Mouse (Mus musculus): ENCODE data around the gene Tbc1d15. TPM values are rescaled to one million over a fixed set of nuclear protein-coding genes. Genes with fewer than 3 reads are reported as not detected.
A peak's percentile ranks its signal among the peaks of the same experiment; 100 is the strongest.
"Not testable (repeated sequence)": the region's sequence is repeated elsewhere in the genome, so short reads cannot be mapped to it uniquely, and the experiment has no call there.

The Tbc1d15 gene
- polyA plus RNA-seq, 1 experiment from 2014 or later = 31.5 TPM

GRCm38 (mm10) chr10:115184697-115185096 lies 66.6 kb downstream of the Tbc1d15 start, which contains the start of gene Tph2:
Gene Tph2 (minus strand): TSS chr10:115185022.
- Histone ChIP-seq H3K9me3 (replicated peaks; ENCODE audit: control insufficient read depth, low read length, poor library complexity, severe bottlenecking) (no peaks in the 10 kb centered on the region), H3K27ac (ENCODE audit: low read length) (no peak within 1 kb of the TSS), H3K27me3 (ENCODE audit: control insufficient read depth, insufficient read depth, low read depth, low read length) (no peaks in the 10 kb centered on the region), H3K4me1 (ENCODE audit: control insufficient read depth, insufficient read depth, low read length) (no peaks in the 10 kb centered on the region), H3K9ac (ENCODE audit: low read depth, low read length) (no peak within 1 kb of the TSS), H3K4me3 (ENCODE audit: low read depth, low read length) (no peak within 1 kb of the TSS), H3K4me2 (ENCODE audit: low read length) (peak within 1 kb of the TSS; percentile 2), H3K36me3 (ENCODE audit: control insufficient read depth, insufficient read depth, low read length) (no peaks in the 10 kb centered on the region)
- 5% methylated on average over 9 of the region's 9 CpGs for WGBS
- peak; percentile 37; the same call in 1 of the 2 replicates for ATAC-seq

DNA sequence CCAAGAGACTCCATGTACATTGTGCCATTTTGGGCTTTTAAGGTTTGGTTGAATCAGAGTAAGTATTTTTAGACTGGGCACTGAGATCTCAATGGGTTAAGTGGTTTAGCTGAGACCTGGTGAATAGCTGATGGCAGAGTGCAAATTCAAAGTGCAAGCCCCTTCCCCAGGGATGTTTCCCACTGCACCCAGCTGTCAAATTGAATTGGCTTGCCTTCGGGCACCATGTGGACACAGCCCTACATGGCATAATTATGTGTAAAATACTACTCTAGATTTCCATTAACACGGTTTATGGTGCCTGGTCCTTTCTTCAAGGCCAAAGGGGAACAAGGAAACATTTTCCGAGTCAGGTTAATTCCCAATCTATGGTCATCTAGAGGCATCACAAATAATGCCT lies 70.2 kb downstream of the Tbc1d15 start:
- Histone ChIP-seq H3K9ac (ENCODE audit: low read depth, low read length) (no peak overlapping the region), H3K4me2 (ENCODE audit: low read length) (no peak overlapping the region), H3K27me3 (ENCODE audit: control insufficient read depth, insufficient read depth, low read depth, low read length) (no peaks in the 10 kb centered on the region), H3K9me3 (replicated peaks; ENCODE audit: control insufficient read depth, low read length, poor library complexity, severe bottlenecking) (no peaks in the 10 kb centered on the region), H3K36me3 (ENCODE audit: control insufficient read depth, insufficient read depth, low read length) (no peaks in the 10 kb centered on the region), H3K4me1 (ENCODE audit: control insufficient read depth, insufficient read depth, low read length) (no peaks in the 10 kb centered on the region), H3K27ac (ENCODE audit: low read length) (no peak overlapping the region), H3K4me3 (ENCODE audit: low read depth, low read length) (no peak overlapping the region)
- 0 out of 2 replicates have a peak, but pooled peaks have one; percentile 43 for ATAC-seq
- WGBS = 22% methylated on average over 3 of the region's 3 CpGs

- not testable (repeated sequence) for H3K9ac ChIP-seq (ENCODE audit: low read depth, low read length); H3K27ac ChIP-seq (ENCODE audit: low read length); ATAC-seq; H3K9me3 ChIP-seq (replicated peaks; ENCODE audit: control insufficient read depth, low read length, poor library complexity, severe bottlenecking); H3K4me3 ChIP-seq (ENCODE audit: low read depth, low read length); H3K27me3 ChIP-seq (ENCODE audit: control insufficient read depth, insufficient read depth, low read depth, low read length); H3K36me3 ChIP-seq (ENCODE audit: control insufficient read depth, insufficient read depth, low read length); H3K4me1 ChIP-seq (ENCODE audit: control insufficient read depth, insufficient read depth, low read length); H3K4me2 ChIP-seq (ENCODE audit: low read length)
- 70% methylated on average over 6 of the region's 6 CpGs for WGBS
Observed at GRCm38 (mm10) chr10:115178019-115178418, 73.2 kb downstream of the Tbc1d15 start.

DNA sequence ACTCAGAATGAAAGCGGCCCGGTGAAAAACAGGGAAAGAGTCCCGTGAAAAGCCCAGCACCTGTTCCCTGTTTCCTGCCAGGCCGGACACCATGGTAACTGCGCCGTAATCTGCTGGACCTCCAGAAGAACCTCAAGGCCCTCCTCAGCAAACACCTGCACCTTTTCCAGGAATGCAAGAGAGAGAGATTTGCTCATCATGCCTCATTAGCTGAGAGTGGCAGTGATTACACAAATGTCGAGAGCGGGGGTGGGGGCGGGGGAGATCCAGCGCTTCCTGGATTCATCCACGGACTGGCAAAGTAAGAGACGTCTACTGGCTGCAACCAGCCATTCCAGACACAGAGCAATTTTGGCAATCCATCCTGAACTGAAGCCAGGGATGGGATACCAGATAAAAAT lies 75.7 kb downstream of the Tbc1d15 start:
- peak overlapping the region; percentile 5; the same call in 1 of the 2 replicates for H3K4me2 ChIP-seq (ENCODE audit: low read length)
- H3K36me3 ChIP-seq (ENCODE audit: control insufficient read depth, insufficient read depth, low read length) = no peaks in the 10 kb centered on the region
- 50% methylated on average over 12 of the region's 12 CpGs for WGBS
- no peaks in the 10 kb centered on the region for H3K27me3 ChIP-seq (ENCODE audit: control insufficient read depth, insufficient read depth, low read depth, low read length)
- H3K9ac ChIP-seq (ENCODE audit: low read depth, low read length) = no peak overlapping the region
- no peak overlapping the region for H3K4me3 ChIP-seq (ENCODE audit: low read depth, low read length)
- H3K27ac ChIP-seq (ENCODE audit: low read length) = no peak overlapping the region
- no peak for ATAC-seq
- no peaks in the 10 kb centered on the region for H3K9me3 ChIP-seq (replicated peaks; ENCODE audit: control insufficient read depth, low read length, poor library complexity, severe bottlenecking)
- H3K4me1 ChIP-seq (ENCODE audit: control insufficient read depth, insufficient read depth, low read length) = no peaks in the 10 kb centered on the region

DNA sequence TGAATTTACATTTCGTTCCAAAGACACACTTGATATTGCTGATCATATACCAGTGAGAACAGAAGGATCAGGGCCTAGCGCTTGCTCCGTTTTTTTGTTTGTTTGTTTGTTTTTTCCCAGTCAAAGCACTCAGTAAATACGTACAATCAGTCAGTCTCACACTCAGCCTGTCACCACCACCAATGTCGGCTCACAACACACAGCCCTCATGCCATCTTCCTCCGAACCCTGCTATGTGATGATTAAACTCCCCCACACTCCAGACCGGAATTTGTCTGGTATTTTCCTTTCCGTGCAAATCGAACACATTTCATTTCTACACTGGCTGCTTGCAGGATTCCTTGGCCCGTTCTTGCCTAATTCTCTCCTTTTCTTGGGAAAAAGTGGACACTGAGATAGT lies 77.9 kb downstream of the Tbc1d15 start:
- Histone ChIP-seq H3K27me3 (ENCODE audit: control insufficient read depth, insufficient read depth, low read depth, low read length) (no peaks in the 10 kb centered on the region), H3K9ac (ENCODE audit: low read depth, low read length) (no peak overlapping the region), H3K4me2 (ENCODE audit: low read length) (no peak overlapping the region), H3K4me3 (ENCODE audit: low read depth, low read length) (no peak overlapping the region), H3K27ac (ENCODE audit: low read length) (no peak overlapping the region), H3K9me3 (replicated peaks; ENCODE audit: control insufficient read depth, low read length, poor library complexity, severe bottlenecking) (no peaks in the 10 kb centered on the region), H3K4me1 (ENCODE audit: control insufficient read depth, insufficient read depth, low read length) (no peaks in the 10 kb centered on the region), H3K36me3 (ENCODE audit: control insufficient read depth, insufficient read depth, low read length) (no peaks in the 10 kb centered on the region)
- ATAC-seq = no peak
- WGBS = 77% methylated on average over 10 of the region's 10 CpGs

DNA sequence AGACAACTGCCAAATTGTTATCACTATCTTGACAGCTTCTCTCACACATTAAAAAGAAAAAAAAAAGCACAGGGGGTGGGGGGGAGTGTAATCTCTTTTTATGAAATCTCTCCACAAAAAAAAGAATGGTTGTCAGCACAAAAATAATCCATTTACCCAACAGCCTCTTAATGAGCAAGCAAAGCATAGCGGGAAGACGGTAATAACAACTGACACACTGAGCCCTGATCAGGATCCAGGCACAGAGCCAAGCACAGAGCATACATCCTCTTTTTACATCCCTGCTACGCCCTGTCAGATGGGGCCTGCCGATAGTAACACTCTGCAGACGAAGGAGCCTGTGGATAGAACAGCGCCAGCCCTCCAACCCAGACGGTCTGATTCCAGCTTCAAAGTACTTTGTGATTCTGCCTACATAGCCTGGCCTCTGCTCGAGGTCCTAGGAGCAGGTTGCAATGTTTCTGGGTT lies 79.9 kb downstream of the Tbc1d15 start:
- no peak overlapping the region for H3K27ac ChIP-seq (ENCODE audit: low read length)
- H3K9me3 ChIP-seq (replicated peaks; ENCODE audit: control insufficient read depth, low read length, poor library complexity, severe bottlenecking) = no peaks in the 10 kb centered on the region
- no peak overlapping the region for H3K9ac ChIP-seq (ENCODE audit: low read depth, low read length)
- no peaks in the 10 kb centered on the region for H3K27me3 ChIP-seq (ENCODE audit: control insufficient read depth, insufficient read depth, low read depth, low read length)
- peak; percentile 73 for ATAC-seq
- 33% methylated on average over 8 of the region's 8 CpGs for WGBS
- no peaks in the 10 kb centered on the region for H3K36me3 ChIP-seq (ENCODE audit: control insufficient read depth, insufficient read depth, low read length)
- no peaks in the 10 kb centered on the region for H3K4me1 ChIP-seq (ENCODE audit: control insufficient read depth, insufficient read depth, low read length)
- no peak overlapping the region for H3K4me3 ChIP-seq (ENCODE audit: low read depth, low read length)
- no peak overlapping the region for H3K4me2 ChIP-seq (ENCODE audit: low read length)

DNA sequence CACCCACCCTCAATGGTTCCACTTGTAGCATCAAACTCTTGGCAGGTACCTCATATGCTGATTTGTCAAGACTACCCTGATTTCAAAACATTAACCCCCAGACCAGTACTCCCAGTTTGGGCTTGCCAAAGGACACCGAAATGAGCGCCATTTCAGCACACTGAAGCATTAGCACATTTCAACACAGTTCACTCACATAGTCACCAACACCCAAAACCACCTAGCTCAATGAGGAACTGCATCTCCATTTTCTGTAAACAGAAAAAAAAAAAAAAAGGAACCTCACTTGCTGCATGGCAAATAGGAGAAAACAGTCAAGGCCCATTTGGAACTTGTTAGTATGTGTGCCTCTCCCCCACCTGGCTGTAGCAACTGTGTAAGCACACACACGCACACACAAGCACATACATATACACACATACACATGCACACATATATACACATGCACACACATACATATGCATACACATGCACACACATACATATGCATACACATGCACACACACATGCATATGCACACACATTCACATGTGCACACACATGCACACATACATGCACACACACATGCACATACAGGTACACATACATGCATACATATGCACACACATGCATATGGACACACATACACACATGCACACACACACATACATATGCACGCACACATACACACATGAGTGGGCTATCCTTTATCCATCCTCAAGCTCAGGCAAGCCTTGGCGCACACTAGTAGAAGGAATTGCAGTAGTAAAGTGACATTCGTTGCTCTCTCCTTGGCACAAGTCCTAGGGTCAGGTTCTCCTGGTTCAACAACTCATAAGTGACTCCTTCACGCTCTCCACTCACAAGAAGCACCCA lies 80.5 kb downstream of the Tbc1d15 start:
- H3K27me3 ChIP-seq (ENCODE audit: control insufficient read depth, insufficient read depth, low read depth, low read length) = no peaks in the 10 kb centered on the region
- no peak overlapping the region for H3K27ac ChIP-seq (ENCODE audit: low read length)
- WGBS = 82% methylated on average over 7 of the region's 7 CpGs
- no peak overlapping the region for H3K4me2 ChIP-seq (ENCODE audit: low read length)
- no peak overlapping the region for H3K4me3 ChIP-seq (ENCODE audit: low read depth, low read length)
- H3K4me1 ChIP-seq (ENCODE audit: control insufficient read depth, insufficient read depth, low read length) = no peaks in the 10 kb centered on the region
- no peak for ATAC-seq
- H3K9ac ChIP-seq (ENCODE audit: low read depth, low read length) = no peak overlapping the region
- H3K36me3 ChIP-seq (ENCODE audit: control insufficient read depth, insufficient read depth, low read length) = no peaks in the 10 kb centered on the region
- no peaks in the 10 kb centered on the region for H3K9me3 ChIP-seq (replicated peaks; ENCODE audit: control insufficient read depth, low read length, poor library complexity, severe bottlenecking)

- Histone ChIP-seq H3K27me3 (ENCODE audit: control insufficient read depth, insufficient read depth, low read depth, low read length) (no peaks in the 10 kb centered on the region), H3K4me3 (ENCODE audit: low read depth, low read length) (no peak overlapping the region), H3K36me3 (ENCODE audit: control insufficient read depth, insufficient read depth, low read length) (no peaks in the 10 kb centered on the region), H3K4me2 (ENCODE audit: low read length) (0 out of 2 replicates have a peak overlapping the region, but pooled peaks have one; percentile 10), H3K9me3 (replicated peaks; ENCODE audit: control insufficient read depth, low read length, poor library complexity, severe bottlenecking) (no peaks in the 10 kb centered on the region), H3K27ac (ENCODE audit: low read length) (no peak overlapping the region), H3K4me1 (ENCODE audit: control insufficient read depth, insufficient read depth, low read length) (no peaks in the 10 kb centered on the region), H3K9ac (ENCODE audit: low read depth, low read length) (no peak overlapping the region)
- 23% methylated on average over 9 of the region's 9 CpGs for WGBS
- ATAC-seq = peak; percentile 54; the same call in 1 of the 2 replicates
Observed at GRCm38 (mm10) chr10:115169410-115169809, 81.9 kb downstream of the Tbc1d15 start.

- Histone ChIP-seq H3K4me2 (ENCODE audit: low read length) (no peak overlapping the region), H3K9me3 (replicated peaks; ENCODE audit: control insufficient read depth, low read length, poor library complexity, severe bottlenecking) (no peaks in the 10 kb centered on the region), H3K27me3 (ENCODE audit: control insufficient read depth, insufficient read depth, low read depth, low read length) (no peaks in the 10 kb centered on the region), H3K4me3 (ENCODE audit: low read depth, low read length) (no peak overlapping the region), H3K27ac (ENCODE audit: low read length) (no peak overlapping the region), H3K9ac (ENCODE audit: low read depth, low read length) (no peak overlapping the region), H3K4me1 (ENCODE audit: control insufficient read depth, insufficient read depth, low read length) (no peaks in the 10 kb centered on the region), H3K36me3 (ENCODE audit: control insufficient read depth, insufficient read depth, low read length) (no peaks in the 10 kb centered on the region)
- ATAC-seq = no peak
- 71% methylated on average over 5 of the region's 5 CpGs for WGBS
Observed at GRCm38 (mm10) chr10:115160289-115160688, 91.0 kb downstream of the Tbc1d15 start.
